Mouse (Mus musculus): Measurements from ENCODE around the gene Cpe.
"Not testable (repeated sequence)": the region's sequence is repeated elsewhere in the genome, so short reads cannot be mapped to it uniquely, and the experiment has no call there.

Cpe gene

GRCm38 (mm10) chr8:64672920-64673319 is 19.9 kb downstream of the Cpe start:
- no peak for DNase-seq

GRCm38 (mm10) chr8:64671937-64672336 is 20.9 kb downstream of the Cpe start:
- DNase-seq = no peak

GRCm38 (mm10) chr8:64666305-64666704 is 26.5 kb downstream of the Cpe start:
- DNase-seq = not testable (repeated sequence)

GRCm38 (mm10) chr8:64665563-64665962 is 27.3 kb downstream of the Cpe start:
- no peak for DNase-seq

- no peak for DNase-seq
These were observed 28.0 kb downstream of the Cpe start for GRCm38 (mm10) chr8:64664811-64665210.

- DNase-seq = no peak
These were observed 28.5 kb downstream of the Cpe start for GRCm38 (mm10) chr8:64664350-64664749.

- DNase-seq = no peak
These were observed 33.8 kb downstream of the Cpe start for GRCm38 (mm10) chr8:64659097-64659496.

GRCm38 (mm10) chr8:64657980-64658401 is 34.9 kb downstream of the Cpe start:
- no peak for DNase-seq

- no peak for DNase-seq
These were observed 35.3 kb downstream of the Cpe start for GRCm38 (mm10) chr8:64657517-64657916.

- DNase-seq = no peak
These were observed 37.0 kb downstream of the Cpe start for GRCm38 (mm10) chr8:64655887-64656286.

- no peak for DNase-seq
These were observed 37.8 kb downstream of the Cpe start for GRCm38 (mm10) chr8:64655087-64655486.

- DNase-seq = no peak
These were observed 40.6 kb downstream of the Cpe start for GRCm38 (mm10) chr8:64652285-64652684.

- no peak for DNase-seq
These were observed 44.8 kb downstream of the Cpe start for GRCm38 (mm10) chr8:64648063-64648462.

GRCm38 (mm10) chr8:64647148-64647547 is 45.7 kb downstream of the Cpe start:
- no peak for DNase-seq

- no peak for DNase-seq
These were observed 46.4 kb downstream of the Cpe start for GRCm38 (mm10) chr8:64646421-64646820.

- no peak for DNase-seq
These were observed 48.5 kb downstream of the Cpe start for GRCm38 (mm10) chr8:64644108-64645005.

GRCm38 (mm10) chr8:64643382-64643781 is 49.5 kb downstream of the Cpe start:
- DNase-seq = no peak

- no peak for DNase-seq
These were observed 50.1 kb downstream of the Cpe start for GRCm38 (mm10) chr8:64642799-64643198.

- no peak for DNase-seq
These were observed 52.3 kb downstream of the Cpe start for GRCm38 (mm10) chr8:64640599-64640998.

GRCm38 (mm10) chr8:64639676-64640075 is 53.2 kb downstream of the Cpe start:
- no peak for DNase-seq

- no peak for DNase-seq
These were observed 58.0 kb downstream of the Cpe start for GRCm38 (mm10) chr8:64634901-64635300.

- DNase-seq = no peak
These were observed 58.6 kb downstream of the Cpe start for GRCm38 (mm10) chr8:64634131-64634865.

- no peak for DNase-seq
These were observed 60.7 kb downstream of the Cpe start for GRCm38 (mm10) chr8:64632169-64632568.

- no peak for DNase-seq
These were observed 61.1 kb downstream of the Cpe start for GRCm38 (mm10) chr8:64631761-64632160.

Data from spleen, adult 18-20 months (tissue).